Mouse (Mus musculus): Measurements from ENCODE around the gene Ilf2.

Ilf2 gene

DNA sequence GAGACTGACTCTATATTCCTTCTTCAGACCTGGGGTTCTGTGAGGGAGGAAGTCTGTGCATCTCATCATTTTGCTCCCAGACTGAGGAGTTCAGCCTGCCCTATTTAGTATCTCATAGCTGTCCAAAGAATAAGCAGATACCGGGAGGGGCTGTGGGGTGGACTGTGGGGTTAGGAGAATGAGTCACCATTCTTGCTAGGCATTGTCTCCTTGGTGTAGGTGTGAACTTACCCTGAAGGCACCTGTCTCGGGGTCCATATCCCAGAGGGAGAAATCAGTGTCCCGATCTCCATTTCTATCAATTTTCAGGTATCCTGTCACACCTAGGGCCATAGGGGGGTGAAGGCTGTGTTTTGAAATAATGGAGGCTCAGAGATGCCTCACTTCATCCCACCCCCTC is 14.0 kb upstream of the Ilf2 start:
- no peak for DNase-seq (ENCODE audit: low read depth, low spot score)

DNA sequence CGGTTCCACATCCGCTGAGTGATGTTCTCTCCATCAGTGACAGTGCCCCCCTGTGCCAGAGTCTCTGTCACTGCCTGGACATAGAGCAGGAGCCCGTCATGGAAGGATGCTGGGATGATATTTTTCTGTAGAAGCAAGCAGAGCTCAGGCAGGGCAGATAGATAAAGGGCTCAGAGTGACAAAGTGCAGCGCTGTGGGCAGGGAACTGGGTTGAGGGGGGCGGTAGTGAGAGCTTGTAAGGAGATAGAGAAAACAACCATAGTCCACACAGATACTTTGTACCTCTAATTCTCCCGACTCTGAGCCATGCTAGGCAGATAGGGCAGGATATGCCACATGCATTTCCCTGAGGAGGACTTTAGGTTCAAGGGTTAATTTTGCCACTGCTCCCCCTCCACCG is 13.3 kb upstream of the Ilf2 start:
- DNase-seq (ENCODE audit: low read depth, low spot score), result no peak

- no peak for DNase-seq (ENCODE audit: low read depth, low spot score)
Measured at GRCm38 (mm10) chr3:90464552-90465080, 11.3 kb upstream of the Ilf2 start.

DNA sequence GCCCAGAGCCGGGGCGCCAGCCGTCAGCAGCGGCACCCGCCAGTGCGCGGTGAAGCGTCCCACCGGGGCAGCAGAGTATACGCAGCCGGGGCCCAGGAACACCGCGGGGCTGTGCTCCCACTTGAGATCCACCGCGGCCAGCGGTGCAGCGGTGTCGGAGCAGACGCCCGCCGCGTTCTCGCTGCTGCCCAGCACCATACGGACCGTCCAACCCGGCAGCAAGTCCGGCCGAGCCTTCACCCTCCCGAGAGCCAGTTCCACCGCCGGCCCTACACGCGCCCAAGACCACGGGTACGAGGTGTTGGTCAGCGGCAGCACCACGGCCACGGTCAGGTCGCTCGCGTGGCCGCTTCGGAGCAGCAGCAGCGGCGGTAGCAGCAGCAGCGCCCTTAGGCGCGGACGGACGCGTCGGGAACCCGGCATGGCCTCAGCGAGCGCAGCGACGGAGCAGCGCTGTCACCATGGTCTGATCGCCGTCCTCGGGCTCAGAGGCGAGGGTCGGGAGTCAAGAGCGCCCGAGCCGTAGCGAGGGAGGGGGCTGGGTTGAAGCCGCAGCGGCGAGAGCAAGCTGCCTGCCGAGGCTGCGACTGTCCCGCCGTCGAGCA is 10.7 kb upstream of the Ilf2 start:
- DNase-seq (ENCODE audit: low read depth, low spot score), result no peak

- no peak for DNase-seq (ENCODE audit: low read depth, low spot score)
Measured at GRCm38 (mm10) chr3:90465686-90466310, 10.1 kb upstream of the Ilf2 start, which contains the start of gene Npr1. Npr1 (minus strand) TSS chr3:90465866.

DNA sequence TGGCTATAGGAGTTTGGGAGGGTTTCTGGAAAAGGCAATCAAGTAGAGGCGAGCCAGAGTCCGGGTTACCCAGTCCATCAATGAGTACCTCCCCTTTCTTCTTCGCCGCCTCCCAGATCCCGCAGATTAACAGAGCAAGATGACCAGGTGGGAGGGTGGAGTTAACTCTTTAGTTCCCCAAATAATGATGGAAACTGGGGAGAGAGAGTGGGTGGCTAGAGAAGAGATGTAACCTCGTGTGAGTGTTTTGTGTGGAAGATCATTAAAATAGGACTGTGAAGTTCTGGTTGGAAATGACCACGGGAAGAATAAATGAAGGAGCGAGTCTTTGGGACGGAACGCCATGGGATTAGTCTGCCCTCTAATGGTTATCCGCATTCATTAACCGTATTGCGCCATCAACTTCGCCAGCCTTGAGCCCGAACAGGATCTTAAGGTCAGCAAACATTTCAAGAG is 9.6 kb upstream of the Ilf2 start:
- peak; percentile 73 for DNase-seq (ENCODE audit: low read depth, low spot score)

GRCm38 (mm10) chr3:90467618-90468300 is 8.2 kb upstream of the Ilf2 start:
- no peak for DNase-seq (ENCODE audit: low read depth, low spot score)

- DNase-seq (ENCODE audit: low read depth, low spot score), result no peak
Measured at GRCm38 (mm10) chr3:90472213-90472612, 3.7 kb upstream of the Ilf2 start.

GRCm38 (mm10) chr3:90475151-90475830 is 635 bp upstream of the Ilf2 start:
- no peak for DNase-seq (ENCODE audit: low read depth, low spot score)

DNA sequence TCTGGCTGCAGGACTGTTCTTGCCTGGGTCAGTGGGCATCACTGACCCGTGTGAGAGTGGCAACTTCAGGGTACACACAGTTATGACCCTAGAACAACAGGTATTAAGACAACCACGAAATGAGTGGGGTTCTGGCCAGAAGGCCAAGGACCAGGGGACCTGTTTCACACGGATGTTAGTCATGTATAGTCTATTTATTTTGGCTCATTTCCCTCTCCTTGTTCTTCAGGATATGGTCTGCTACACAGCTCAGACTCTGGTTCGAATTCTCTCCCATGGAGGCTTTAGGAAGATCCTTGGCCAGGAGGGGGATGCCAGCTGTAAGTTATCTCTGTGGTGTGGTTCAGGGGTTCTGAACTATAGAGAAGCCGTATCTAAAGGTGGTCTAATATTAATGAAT is 11.1 kb downstream of the Ilf2 start:
- DNase-seq (ENCODE audit: low read depth, low spot score), result no peak

- no peak for DNase-seq (ENCODE audit: low read depth, low spot score)
Measured at GRCm38 (mm10) chr3:90488576-90488975, 12.7 kb downstream of the Ilf2 start.

GRCm38 (mm10) chr3:90490696-90491256 is 14.8 kb downstream of the Ilf2 start, which contains the start of gene Snapin:
Snapin (minus strand) TSS chr3:90491033.
- peak; percentile 96 for DNase-seq (ENCODE audit: low read depth, low spot score)

GRCm38 (mm10) chr3:90491350-90491749 is 15.4 kb downstream of the Ilf2 start:
- no peak for DNase-seq (ENCODE audit: low read depth, low spot score)

DNA sequence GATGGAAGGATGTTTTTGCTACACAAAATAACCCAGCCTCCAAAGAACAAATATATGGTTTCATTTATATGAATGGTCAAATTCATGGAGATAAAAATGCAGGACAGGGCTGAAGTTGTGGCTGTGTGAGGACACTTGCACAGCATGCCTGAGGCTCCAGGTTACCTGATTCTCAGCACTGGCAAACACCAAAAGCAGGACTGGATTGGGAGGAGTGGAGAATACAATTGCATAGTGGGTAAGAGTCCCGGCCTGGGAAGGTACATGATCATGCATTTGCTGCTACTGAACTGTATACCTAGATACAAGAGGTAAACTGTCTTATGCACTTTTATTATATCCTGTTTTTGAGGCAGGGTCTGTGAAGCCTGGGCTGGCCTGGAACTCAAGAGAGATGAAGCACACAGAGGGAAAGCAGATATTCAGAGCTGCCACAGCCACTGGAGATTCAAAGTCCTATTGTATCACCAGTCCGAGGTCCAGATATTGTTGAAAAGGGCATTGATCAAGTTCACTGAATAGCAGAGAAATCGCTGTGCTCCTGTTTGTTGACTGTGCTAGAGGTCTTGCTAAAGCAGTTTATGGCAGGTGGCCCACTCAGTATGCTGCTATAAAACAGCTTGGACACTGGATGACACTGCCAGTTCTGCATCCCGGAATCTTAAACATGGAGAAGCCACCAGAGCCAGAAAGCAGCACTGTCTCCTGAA is 18.1 kb downstream of the Ilf2 start:
- no peak for DNase-seq (ENCODE audit: low read depth, low spot score)

- DNase-seq (ENCODE audit: low read depth, low spot score), result no peak
Measured at GRCm38 (mm10) chr3:90495850-90496525, 20.1 kb downstream of the Ilf2 start.

GRCm38 (mm10) chr3:90497597-90497996 is 21.7 kb downstream of the Ilf2 start:
- DNase-seq (ENCODE audit: low read depth, low spot score), result no peak

GRCm38 (mm10) chr3:90503444-90503843 is 27.5 kb downstream of the Ilf2 start:
- DNase-seq (ENCODE audit: low read depth, low spot score), result no peak

GRCm38 (mm10) chr3:90505216-90505615 is 29.3 kb downstream of the Ilf2 start:
- no peak for DNase-seq (ENCODE audit: low read depth, low spot score)

DNA sequence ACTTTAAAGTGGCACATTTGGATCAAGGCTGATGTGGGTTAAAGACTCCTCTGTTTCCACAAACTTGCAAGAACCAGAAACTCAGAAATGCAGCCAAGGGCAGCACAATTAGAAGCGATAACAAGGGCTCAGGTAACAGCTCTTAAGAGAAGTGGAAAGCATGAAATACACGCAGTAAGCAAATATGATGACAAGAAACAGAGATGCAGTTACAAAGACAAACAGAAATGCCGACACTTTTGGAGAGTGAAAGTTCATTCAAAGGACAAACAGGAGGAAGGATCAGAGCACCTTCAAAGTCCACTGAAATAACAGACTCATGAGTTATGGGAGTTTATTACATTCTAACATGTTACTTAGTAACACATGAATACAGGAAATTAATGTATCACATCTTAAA is 30.4 kb downstream of the Ilf2 start:
- DNase-seq (ENCODE audit: low read depth, low spot score), result no peak

- DNase-seq (ENCODE audit: low read depth, low spot score), result no peak
Measured at GRCm38 (mm10) chr3:90508287-90508949, 32.5 kb downstream of the Ilf2 start.
